8 mouse cellular contexts compared by ENCODE assay signal in the genomic region with DNA sequence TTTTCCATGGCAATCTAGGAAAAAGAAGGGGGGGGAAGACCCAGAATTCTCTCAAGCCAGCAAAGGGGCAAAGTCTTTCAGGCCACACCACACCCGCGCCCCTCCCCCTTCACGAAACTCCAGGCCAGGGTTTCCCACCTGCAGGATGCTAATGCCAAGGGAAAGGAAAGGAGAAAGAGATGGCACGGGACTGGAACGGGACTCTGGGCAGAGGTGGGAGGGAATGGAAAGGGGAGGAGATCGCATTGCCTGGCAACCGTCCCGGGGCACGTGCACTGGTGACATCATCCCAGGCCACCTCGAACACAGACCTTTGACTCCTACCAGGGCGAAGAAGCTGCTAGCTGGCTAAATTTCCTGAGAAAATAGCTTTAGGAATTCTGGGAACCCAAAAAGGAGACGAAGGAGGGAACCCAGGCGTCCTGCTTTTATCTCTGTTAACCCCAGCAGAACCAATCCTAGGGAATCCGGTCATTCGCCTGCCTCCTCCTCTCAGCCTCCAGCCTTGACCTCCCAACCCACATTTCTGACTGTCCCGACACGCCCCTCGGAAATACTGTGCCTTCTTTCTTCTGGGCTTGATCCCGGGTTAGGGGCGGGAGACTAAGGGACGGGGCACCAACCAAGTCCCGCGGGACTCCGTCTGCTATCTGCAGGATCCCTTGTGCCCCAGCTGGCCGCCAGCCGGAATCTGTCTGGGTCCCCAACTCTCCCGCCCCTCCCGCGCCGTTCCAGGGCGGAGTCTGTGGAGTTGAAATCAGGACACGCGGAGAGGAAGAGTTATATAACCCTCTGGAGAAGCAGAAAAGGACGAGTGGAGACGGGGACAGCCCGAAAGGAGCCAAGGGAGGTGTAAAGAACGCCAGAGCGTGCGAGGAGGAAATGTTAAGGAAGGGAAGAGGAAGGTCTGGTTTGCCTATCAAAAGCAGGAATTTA. TPM values are rescaled to one million over a fixed set of nuclear protein-coding genes. Genes with fewer than 3 reads are reported as not detected.
DNase-seq lines count a peak whose midpoint lies in the region; ATAC-seq and TF ChIP-seq lines count a peak whose summit lies in the region.

No protein-coding gene starts in this region.

- H3K4me2 ChIP-seq in hindbrain, postnatal 0 days (ENCODE audit: low read depth, low read length) = peak overlapping the region; percentile 98

- H3K4me3 ChIP-seq in cortical plate, adult 2 months (ENCODE audit: insufficient read depth, low read length) = peak overlapping the region; percentile 42
- H3K4me3 ChIP-seq in hindbrain, postnatal 0 days (ENCODE audit: low read length) = peak overlapping the region; percentile 67
- peak overlapping the region; percentile 36 for H3K4me3 ChIP-seq in macrophage (ENCODE audit: inconsistent target)

- H3K27me3 ChIP-seq in hindbrain, postnatal 0 days (ENCODE audit: insufficient read depth, low read length) = peaks cover 3% of the 10 kb centered on the region

- no peaks in the 10 kb centered on the region for H3K36me3 ChIP-seq in hindbrain, postnatal 0 days (ENCODE audit: insufficient read depth, low read length)
- no peaks in the 10 kb centered on the region for H3K36me3 ChIP-seq in macrophage (ENCODE audit: inconsistent target)

- under 1% methylated on average over 39 of the region's 39 CpGs for WGBS in hindbrain, postnatal 0 days
- under 1% methylated on average over 39 of the region's 39 CpGs for WGBS in macrophage (ENCODE audit: missing documents)

- DNase-seq in ZHBTc4 (ENCODE audit: low read depth, low spot score) = peak; percentile 98
- peak; percentile 89 to 95 for DNase-seq in gastrocnemius, adult 8-10 months (ENCODE audit: low spot score in 2 of 2)
- peak; percentile 96 for DNase-seq in hindbrain, postnatal 0 days (ENCODE audit: low spot score)
- peak; percentile 79 to 88 for DNase-seq in left cerebral cortex, adult 18-20 months (ENCODE audit: low spot score in 2 of 2)
- peak; percentile 91 for DNase-seq in retina, postnatal 7 days (ENCODE audit: low read depth, low spot score)
- DNase-seq in urinary bladder, postnatal 14 days (ENCODE audit: low spot score) = peak; percentile 96

- peak; percentile 59 for ATAC-seq in hindbrain, postnatal 0 days

- 0 out of 2 replicates have a peak, but pooled peaks cover 2% of the 10 kb centered on the region for H3K4me1 ChIP-seq in cortical plate, adult 2 months (ENCODE audit: control insufficient read depth, insufficient read depth, low read length)
- H3K4me1 ChIP-seq in hindbrain, postnatal 0 days (ENCODE audit: insufficient read depth, low read length) = peaks cover 39% of the 10 kb centered on the region

- H3K27ac ChIP-seq in cortical plate, adult 2 months (ENCODE audit: insufficient read depth, low read length) = peak overlapping the region; percentile 94
- H3K27ac ChIP-seq in hindbrain, postnatal 0 days = peak overlapping the region; percentile 99
- H3K27ac ChIP-seq in macrophage = peak overlapping the region; percentile 80

- H3K79me2 ChIP-seq in macrophage (ENCODE audit: inconsistent target) = no peaks in the 10 kb centered on the region

- no peak for TF ChIP-seq CTCF in cortical plate, adult 2 months (IDR thresholded peaks at IDR 0.05; ENCODE audit: extremely low read depth, insufficient read depth, low read length)
- no peak for TF ChIP-seq CTCF in hindbrain, postnatal 0 days (IDR thresholded peaks at IDR 0.05; ENCODE audit: low read depth)

- H3K9ac ChIP-seq in hindbrain, postnatal 0 days (replicated peaks; ENCODE audit: low read length) = peak overlapping the region; percentile 62

- no peaks in the 10 kb centered on the region for H3K9me3 ChIP-seq in hindbrain, postnatal 0 days (ENCODE audit: low read length)

- peak; percentile 87 for TF ChIP-seq POLR2A in cortical plate, adult 2 months (IDR thresholded peaks at IDR 0.05; ENCODE audit: extremely low read depth, insufficient read depth, low read length)

RNA-seq across cellular contexts. Expression of a gene that starts 4.2 kb away (rescaled TPM):
- polyA plus RNA-seq in cortical plate, adult 2 months (2012; rRNA removed) = 5.0 and 5.3 TPM in 2 replicates
- total RNA-seq in gastrocnemius, adult 8-10 months (2022) = 10 to 100 TPM; 19.1 to 22.9 (median 20.8) TPM
- 8.0 and 10.5 TPM in 2 replicates for total RNA-seq in hindbrain, postnatal 0 days (2014; rRNA removed)
- polyA plus RNA-seq in hindbrain, postnatal 0 days (2015; fragmentation: Nextera tagmentation; extraction: Ambion mirVana) = 20.5 and 22.3 TPM in 2 replicates
- 10 to 100 TPM; 28.2 to 32.2 TPM for total RNA-seq in left cerebral cortex, adult 18-20 months (2021)
- total RNA-seq in macrophage (2018; cell fraction: chromatin; rRNA removed) = 100 to 1,000 TPM in 17 of 26 experiments, 10 to 100 TPM in 9; 22.8 to 979 (median 248) TPM
- 100 to 1,000 TPM in 4 of 26 experiments, 10 to 100 TPM in 22; 10.2 to 238 (median 34.9) TPM for total RNA-seq in macrophage (2018; cell fraction: cytosol; rRNA removed)
- total RNA-seq in macrophage (2018; cell fraction: nucleus; rRNA removed) = 100 to 1,000 TPM in 14 of 26 experiments, 10 to 100 TPM in 12; 16.8 to 645 (median 137) TPM
- 4.5 to 15.0 TPM (median 11.0 TPM) in 3 replicates for polyA plus RNA-seq in macrophage (2018)

RNA-seq across cellular contexts. Expression of a gene that starts 19.7 kb away (rescaled TPM):
- polyA plus RNA-seq in cortical plate, adult 2 months (2012; rRNA removed) = 6.5 and 6.8 TPM in 2 replicates
- 1 to 10 TPM; 4.1 to 4.6 (median 4.1) TPM for total RNA-seq in gastrocnemius, adult 8-10 months (2022)
- total RNA-seq in hindbrain, postnatal 0 days (2014; rRNA removed) = 3.8 and 4.3 TPM in 2 replicates
- 8.7 and 9.5 TPM in 2 replicates for polyA plus RNA-seq in hindbrain, postnatal 0 days (2015; fragmentation: Nextera tagmentation; extraction: Ambion mirVana)
- 1 to 10 TPM; 3.4 to 3.7 TPM for total RNA-seq in left cerebral cortex, adult 18-20 months (2021)
- total RNA-seq in macrophage (2018; cell fraction: chromatin; rRNA removed) = 10 to 100 TPM in 7 of 26 experiments, 1 to 10 TPM in 15, under 1 TPM in 3, not detected in 1; 0.46 to 36.3 (median 4.9) TPM
- 1 to 10 TPM in 4 of 26 experiments, under 1 TPM in 19, not detected in 3; 0.05 to 1.7 (median 0.34) TPM for total RNA-seq in macrophage (2018; cell fraction: cytosol; rRNA removed)
- total RNA-seq in macrophage (2018; cell fraction: nucleus; rRNA removed) = 10 to 100 TPM in 6 of 26 experiments, 1 to 10 TPM in 13, under 1 TPM in 1, not detected in 6; 0.36 to 23.4 (median 3.3) TPM
- 0.09 TPM in 1 of 3 replicates, not detected in the others for polyA plus RNA-seq in macrophage (2018)

RNA-seq across cellular contexts. Expression of a gene that starts 22.3 kb away (rescaled TPM):
- 34.3 and 35.6 TPM in 2 replicates for polyA plus RNA-seq in cortical plate, adult 2 months (2012; rRNA removed)
- total RNA-seq in gastrocnemius, adult 8-10 months (2022) = 10 to 100 TPM; 33.2 to 38.0 (median 36.7) TPM
- total RNA-seq in hindbrain, postnatal 0 days (2014; rRNA removed) = 21.8 and 26.9 TPM in 2 replicates
- polyA plus RNA-seq in hindbrain, postnatal 0 days (2015; fragmentation: Nextera tagmentation; extraction: Ambion mirVana) = 18.5 and 22.2 TPM in 2 replicates
- total RNA-seq in left cerebral cortex, adult 18-20 months (2021) = 10 to 100 TPM; 42.7 to 48.1 TPM
- 10 to 100 TPM; 10.2 to 51.5 (median 24.5) TPM for total RNA-seq in macrophage (2018; cell fraction: chromatin; rRNA removed)
- total RNA-seq in macrophage (2018; cell fraction: cytosol; rRNA removed) = 10 to 100 TPM; 16.0 to 40.0 (median 24.4) TPM
- total RNA-seq in macrophage (2018; cell fraction: nucleus; rRNA removed) = 10 to 100 TPM; 17.0 to 48.9 (median 26.3) TPM
- polyA plus RNA-seq in macrophage (2018) = 25.0 to 35.1 TPM (median 31.3 TPM) in 3 replicates

RNA-seq across cellular contexts. Expression of a gene that starts 22.4 kb away (rescaled TPM):
- 215 and 222 TPM in 2 replicates for polyA plus RNA-seq in cortical plate, adult 2 months (2012; rRNA removed)
- total RNA-seq in gastrocnemius, adult 8-10 months (2022) = 10 to 100 TPM; 73.2 to 78.1 (median 75.7) TPM
- 77.1 and 99.0 TPM in 2 replicates for total RNA-seq in hindbrain, postnatal 0 days (2014; rRNA removed)
- 162 and 163 TPM in 2 replicates for polyA plus RNA-seq in hindbrain, postnatal 0 days (2015; fragmentation: Nextera tagmentation; extraction: Ambion mirVana)
- total RNA-seq in left cerebral cortex, adult 18-20 months (2021) = 100 to 1,000 TPM; 117 to 120 TPM
- 10 to 100 TPM in 1 of 26 experiments, 1 to 10 TPM in 18, not detected in 7; 1.8 to 14.1 (median 4.3) TPM for total RNA-seq in macrophage (2018; cell fraction: chromatin; rRNA removed)
- total RNA-seq in macrophage (2018; cell fraction: cytosol; rRNA removed) = 100 to 1,000 TPM in 5 of 26 experiments, 10 to 100 TPM in 21; 63.9 to 111 (median 87.7) TPM
- total RNA-seq in macrophage (2018; cell fraction: nucleus; rRNA removed) = 10 to 100 TPM in 19 of 26 experiments, 1 to 10 TPM in 7; 5.4 to 34.6 (median 15.8) TPM
- polyA plus RNA-seq in macrophage (2018) = 60.0 to 104 TPM (median 95.8 TPM) in 3 replicates

RNA-seq across cellular contexts. Expression of a gene that starts 48.5 kb away (rescaled TPM):
- polyA plus RNA-seq in cortical plate, adult 2 months (2012; rRNA removed) = 242 and 274 TPM in 2 replicates
- 1 to 10 TPM; 4.2 to 9.0 (median 5.5) TPM for total RNA-seq in gastrocnemius, adult 8-10 months (2022)
- 252 and 255 TPM in 2 replicates for total RNA-seq in hindbrain, postnatal 0 days (2014; rRNA removed)
- 46.6 and 49.7 TPM in 2 replicates for polyA plus RNA-seq in hindbrain, postnatal 0 days (2015; fragmentation: Nextera tagmentation; extraction: Ambion mirVana)
- 100 to 1,000 TPM; 346 to 387 TPM for total RNA-seq in left cerebral cortex, adult 18-20 months (2021)
- total RNA-seq in macrophage (2018; cell fraction: chromatin; rRNA removed) = 100 to 1,000 TPM in 25 of 26 experiments, 10 to 100 TPM in 1; 63.9 to 453 (median 249) TPM
- 10 to 100 TPM; 29.0 to 87.7 (median 51.6) TPM for total RNA-seq in macrophage (2018; cell fraction: cytosol; rRNA removed)
- total RNA-seq in macrophage (2018; cell fraction: nucleus; rRNA removed) = 100 to 1,000 TPM in 19 of 26 experiments, 10 to 100 TPM in 7; 53.3 to 254 (median 120) TPM
- polyA plus RNA-seq in macrophage (2018) = 43.6 to 105 TPM (median 82.3 TPM) in 3 replicates

Comparison
In these comparisons a context has a peak if more than half of its experiments do, and no peak if none do; other contexts are left out.
1. Peak in every context shown above with its lines: DNase-seq, ATAC-seq, H3K4me3 ChIP-seq and H3K27ac ChIP-seq.